Mouse (Mus musculus) C2C12 (cell line): ENCODE results near the gene Slc2a5. TPM values are rescaled to one million over a fixed set of nuclear protein-coding genes. Genes with fewer than 3 reads are reported as not detected.

Source experiments
- H3K27me3 ChIP-seq: one replicate; pipeline ENCODE4 v1.6.1; 2011; ENCODE audit not compliant: control insufficient read depth, insufficient read depth, insufficient read length
- H3K36me3 ChIP-seq: one replicate; pipeline ENCODE4 v1.6.1; 2011; ENCODE audit not compliant: control insufficient read depth, insufficient read depth
- H3K4me3 ChIP-seq: one replicate; pipeline ENCODE4 v1.5.1; 2011; ENCODE audit warnings: mild to moderate bottlenecking, control low read depth; ENCODE audit not compliant: poor library complexity, insufficient read depth, severe bottlenecking
- H3K79me2 ChIP-seq: one replicate; pipeline ENCODE4 v1.6.1; 2011; ENCODE audit not compliant: control insufficient read depth, insufficient read depth
- H3K79me3 ChIP-seq: one replicate; pipeline ENCODE4 v1.6.1; 2011; ENCODE audit warnings: low read depth, control low read depth
- H3ac ChIP-seq: one replicate; pipeline ENCODE3; 2011; ENCODE audit warnings: low read depth; ENCODE audit not compliant: control insufficient read depth, insufficient read length
- CEBPB ChIP-seq: IDR thresholded peaks from one replicate; pipeline ENCODE4 v1.6.1; 2011; ENCODE audit warnings: low read depth, mild to moderate bottlenecking, control low read depth, moderate library complexity
- CTCF ChIP-seq: IDR thresholded peaks from one replicate; pipeline ENCODE4 v1.5.1; 2011; ENCODE audit not compliant: control insufficient read depth, insufficient read depth, insufficient read length
- FOSL1 ChIP-seq: IDR thresholded peaks from one replicate; pipeline ENCODE4 v1.8.0; 2011; ENCODE audit warnings: mild to moderate bottlenecking, low read length; ENCODE audit not compliant: poor library complexity, insufficient read depth, severe bottlenecking
- MAX ChIP-seq: IDR thresholded peaks from one replicate; pipeline ENCODE4 v1.6.1; 2011; ENCODE audit warnings: mild to moderate bottlenecking, control low read depth
- MYOD1 ChIP-seq: IDR thresholded peaks from one replicate; pipeline ENCODE4 v1.6.1; 2011; ENCODE audit warnings: low read depth; ENCODE audit not compliant: control insufficient read depth, insufficient read length
- MYOG ChIP-seq: IDR thresholded peaks from one replicate; pipeline ENCODE4 v1.6.1; 2011; ENCODE audit not compliant: control insufficient read depth, insufficient read length; ENCODE audit errors: extremely low read depth
- USF1 ChIP-seq: IDR thresholded peaks from one replicate; pipeline ENCODE4 v1.6.1; 2011; ENCODE audit warnings: low read depth, mild to moderate bottlenecking, control low read depth, moderate library complexity
- polyA plus RNA-seq: library from polyadenylated mRNA; unstranded; fragments of >200 nt; fragmentation: generic; extraction: Trizol; gene quantifications from one replicate; pipeline ENCODE4 v1.2.1, GENCODE M21; 2012; ENCODE audit warnings: missing spikeins

The Slc2a5 gene
- polyA plus RNA-seq, 1 experiment: not detected

DNA sequence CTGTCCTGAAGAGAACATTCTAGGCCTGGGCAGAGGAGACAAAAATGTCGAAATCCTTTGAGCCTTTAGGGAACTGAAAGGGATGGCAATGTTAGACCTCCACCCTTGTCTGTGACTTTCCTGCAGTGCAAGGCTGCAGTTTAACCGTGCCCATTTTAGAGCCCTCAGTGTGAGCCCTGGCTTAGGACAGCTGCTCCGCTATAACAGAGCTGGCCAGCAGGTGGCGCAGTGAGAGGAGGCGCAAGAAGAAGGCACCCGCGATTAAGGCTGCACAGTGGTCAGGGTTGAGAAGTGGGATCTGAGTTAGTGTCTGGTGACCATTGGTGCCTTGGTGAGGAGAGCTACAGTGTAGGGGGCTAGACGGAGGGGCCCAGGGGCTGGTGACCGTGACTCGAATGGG lies 17.6 kb downstream of the Slc2a5 start:
- H3K27me3 ChIP-seq: no peaks in the 10 kb centered on the region
- TF ChIP-seq CEBPB (no peak), MAX (no peak), MYOG (no peak), MYOD1 (peak; percentile 49), USF1 (no peak), FOSL1 (no peak), CTCF (peak; percentile 93)

DNA sequence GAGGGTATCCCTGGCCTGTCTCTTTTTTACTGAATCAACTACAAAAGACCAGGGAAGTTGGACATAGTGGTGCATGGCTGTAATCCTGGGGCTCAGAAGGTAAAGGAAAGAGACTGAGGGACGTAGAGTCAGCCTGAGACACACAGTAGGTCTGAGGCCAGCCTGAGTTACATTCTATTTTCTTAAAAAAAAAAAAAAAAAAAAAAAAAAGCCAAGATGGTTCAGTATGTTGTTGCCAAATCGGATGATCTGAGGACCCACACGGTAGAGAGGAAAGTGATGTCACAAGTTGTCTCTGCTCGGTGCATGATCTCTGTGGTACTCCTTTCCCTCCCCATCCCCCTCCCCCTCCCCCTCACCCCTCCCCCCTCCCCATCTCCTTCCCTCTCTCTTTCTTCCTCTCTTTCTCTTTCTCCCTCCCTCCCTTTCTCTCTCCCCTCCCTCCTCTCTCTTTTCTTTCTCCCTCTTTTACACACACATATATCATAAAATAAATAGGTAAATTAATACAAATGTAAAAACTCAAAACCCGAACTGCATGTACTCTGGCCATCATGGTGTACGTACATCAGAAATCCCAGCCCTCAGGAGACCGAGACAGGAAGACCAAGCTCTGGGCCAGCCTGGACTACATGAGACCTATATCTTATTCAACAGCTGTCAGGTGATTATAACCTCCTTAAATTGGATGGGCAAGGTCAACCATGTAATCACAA lies 18.4 kb downstream of the Slc2a5 start:
- H3K27me3 ChIP-seq: no peaks in the 10 kb centered on the region
- H3K36me3 ChIP-seq: no peaks in the 10 kb centered on the region
- no peaks in the 10 kb centered on the region for H3K79me2 ChIP-seq
- TF ChIP-seq MAX (no peak), FOSL1 (no peak), CEBPB (no peak), USF1 (no peak), MYOD1 (no peak), MYOG (no peak), CTCF (no peak)
- no peaks in the 10 kb centered on the region for H3K79me3 ChIP-seq
- H3ac ChIP-seq: no peak overlapping the region
- no peak overlapping the region for H3K4me3 ChIP-seq

More for the DNA sequence above, 17.6 kb downstream of the Slc2a5 start:
- Histone ChIP-seq H3ac (no peak overlapping the region), H3K79me2 (no peaks in the 10 kb centered on the region), H3K79me3 (no peaks in the 10 kb centered on the region), H3K36me3 (no peaks in the 10 kb centered on the region), H3K4me3 (no peak overlapping the region)

DNA sequence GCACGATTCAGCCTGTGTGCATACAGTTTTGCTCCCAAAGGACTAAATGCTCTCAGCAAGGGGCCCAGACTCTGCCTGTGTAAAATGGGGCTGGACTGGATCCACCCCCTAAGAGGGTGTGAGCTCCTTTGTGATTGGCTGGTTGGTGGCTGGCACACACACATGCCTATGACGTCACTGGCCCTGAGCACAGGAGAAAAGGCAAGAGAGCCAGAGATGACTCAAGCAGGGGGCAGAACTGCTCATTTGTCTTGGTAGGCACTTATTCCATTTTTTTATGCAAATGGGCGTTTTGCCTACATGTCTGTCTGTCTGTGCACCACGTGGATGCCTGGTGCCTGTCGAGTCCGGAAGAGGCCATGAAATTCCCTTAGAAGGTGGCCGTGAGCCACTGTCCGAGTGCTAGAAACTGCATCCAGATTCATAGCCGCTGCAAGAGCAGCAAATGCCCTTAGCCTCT lies 19.0 kb downstream of the Slc2a5 start:
- H3K79me2 ChIP-seq: no peaks in the 10 kb centered on the region
- peak overlapping the region; percentile 33 for H3ac ChIP-seq
- H3K36me3 ChIP-seq: no peaks in the 10 kb centered on the region
- no peaks in the 10 kb centered on the region for H3K79me3 ChIP-seq
- H3K4me3 ChIP-seq: no peak overlapping the region
- no peaks in the 10 kb centered on the region for H3K27me3 ChIP-seq
- TF ChIP-seq MYOG (no peak), USF1 (peak; percentile 33)

DNA sequence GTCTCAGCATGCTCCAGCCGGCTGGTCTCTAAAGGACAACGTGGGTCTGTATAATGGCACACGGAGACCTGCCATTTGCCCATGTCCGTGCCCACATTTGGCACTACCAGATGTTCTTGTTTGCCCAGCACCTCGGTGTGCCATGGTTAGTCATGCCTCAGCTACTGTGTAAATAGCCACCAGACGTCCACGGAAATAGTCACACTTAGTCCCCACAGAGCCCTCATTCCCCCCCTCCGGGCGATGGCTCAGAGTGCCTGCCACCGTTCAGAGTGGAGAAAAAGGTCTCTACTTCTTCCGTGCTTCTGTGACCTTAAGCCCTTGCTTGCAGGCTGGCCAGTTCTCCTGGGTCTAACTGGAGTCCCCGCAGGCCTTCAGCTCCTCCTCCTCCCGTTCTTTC lies 20.0 kb downstream of the Slc2a5 start:
- Histone ChIP-seq H3K27me3 (no peaks in the 10 kb centered on the region), H3K79me2 (no peaks in the 10 kb centered on the region), H3K36me3 (no peaks in the 10 kb centered on the region), H3K79me3 (no peaks in the 10 kb centered on the region), H3K4me3 (no peak overlapping the region), H3ac (no peak overlapping the region)
- TF ChIP-seq CTCF (no peak), MYOD1 (no peak), MAX (no peak)

DNA sequence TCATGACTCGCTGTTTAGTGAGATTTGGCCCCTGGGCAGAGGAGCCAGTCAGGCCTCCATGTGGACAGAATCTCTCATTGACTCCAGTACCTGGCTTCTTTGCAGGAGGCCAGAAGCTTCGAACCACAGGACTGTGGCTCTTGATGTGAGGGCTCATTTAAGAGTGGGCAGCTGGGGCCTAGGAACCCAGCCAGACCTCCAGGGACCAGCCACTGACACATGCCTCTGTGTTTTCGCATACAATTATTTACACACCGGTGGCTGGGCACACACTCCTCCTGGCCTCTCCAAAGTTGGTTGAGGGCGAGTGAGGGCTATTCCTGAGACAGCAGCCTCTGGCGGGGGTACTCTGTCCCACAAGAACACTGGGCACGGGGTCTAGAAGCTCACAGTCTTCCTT lies 21.3 kb downstream of the Slc2a5 start:
- no peaks in the 10 kb centered on the region for H3K27me3 ChIP-seq
- no peak overlapping the region for H3K4me3 ChIP-seq
- no peak overlapping the region for H3ac ChIP-seq
- TF ChIP-seq USF1: no peak
- no peak for TF ChIP-seq CEBPB
- TF ChIP-seq FOSL1: no peak
- TF ChIP-seq MYOD1: no peak
- TF ChIP-seq MAX: no peak
- TF ChIP-seq MYOG: no peak
- no peak for TF ChIP-seq CTCF
- no peaks in the 10 kb centered on the region for H3K79me2 ChIP-seq
- H3K36me3 ChIP-seq: no peaks in the 10 kb centered on the region
- no peaks in the 10 kb centered on the region for H3K79me3 ChIP-seq

DNA sequence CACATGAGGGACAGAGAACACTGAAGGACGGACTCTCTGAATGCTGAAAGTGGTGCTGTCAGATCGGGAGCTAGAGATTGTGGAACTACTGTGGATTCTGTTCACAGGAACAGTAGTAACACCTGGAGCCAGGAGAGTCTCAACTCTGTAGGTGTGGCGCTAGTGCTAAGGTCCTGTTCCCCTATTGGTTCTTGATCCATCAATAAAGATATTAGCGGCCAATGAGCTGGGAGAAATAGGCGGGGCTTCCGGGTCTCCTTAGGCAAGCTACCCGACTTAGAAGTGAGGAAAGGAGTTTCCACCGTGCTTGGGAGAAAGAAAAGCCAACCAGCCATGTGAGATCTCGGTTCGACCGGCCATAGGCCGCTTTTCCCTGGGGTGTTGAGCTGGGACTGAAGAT lies 25.2 kb downstream of the Slc2a5 start:
- Histone ChIP-seq H3K79me2 (no peaks in the 10 kb centered on the region), H3K79me3 (no peaks in the 10 kb centered on the region), H3K4me3 (no peak overlapping the region), H3ac (no peak overlapping the region), H3K27me3 (peaks cover 4% of the 10 kb centered on the region), H3K36me3 (no peaks in the 10 kb centered on the region)
- TF ChIP-seq MAX (no peak), MYOD1 (no peak), FOSL1 (no peak), USF1 (no peak), CEBPB (no peak), CTCF (no peak), MYOG (no peak)
